Mouse (Mus musculus): Measurements from ENCODE around the gene Epb41. TPM values are rescaled to one million over a fixed set of nuclear protein-coding genes. Genes with fewer than 3 reads are reported as not detected.

Gene Epb41
- total and polyA plus RNA-seq, 2 experiments, result 29.6 to 46.8 TPM

DNA sequence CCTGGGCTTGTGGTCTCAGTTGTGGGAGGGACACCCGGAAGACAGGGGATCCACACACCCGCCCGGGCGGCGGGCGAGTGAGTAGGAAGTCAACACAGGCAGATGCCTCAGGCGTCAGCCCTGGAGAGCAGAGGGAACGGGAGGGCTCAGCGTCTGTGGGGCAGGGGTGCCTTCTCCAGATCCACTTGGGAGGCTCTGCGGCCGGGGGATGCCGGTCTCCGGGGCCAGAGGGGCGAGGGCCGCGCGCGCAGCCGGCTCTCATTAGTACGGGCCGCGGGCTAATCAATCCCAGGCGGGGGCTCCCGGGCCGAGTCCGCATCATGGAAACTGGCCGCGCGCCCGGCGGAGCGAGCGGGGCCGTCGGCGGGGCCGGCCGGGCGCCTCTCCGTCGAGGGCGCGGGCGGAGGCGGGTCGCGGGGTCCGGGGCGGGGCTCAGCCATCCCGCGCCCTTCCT, 155.0 kb downstream of the Epb41 start:
- peak overlapping the region; percentile 66; the same call in 1 of the 2 replicates for H3K4me3 ChIP-seq (ENCODE audit: insufficient read depth, low read depth, low read length)
- 17% methylated on average over 51 of the region's 51 CpGs for WGBS
- peak overlapping the region; percentile 69 for H3K9ac ChIP-seq (ENCODE audit: low read depth, low read length)
- DNase-seq (ENCODE audit: extremely low read depth, low read depth, low spot score), result no peak
- no peaks in the 10 kb centered on the region for H3K27me3 ChIP-seq (ENCODE audit: control insufficient read depth, insufficient read depth, low read length)
- no peak for TF ChIP-seq POLR2A (IDR thresholded peaks at IDR 0.05; ENCODE audit: extremely low read depth, insufficient read depth, low read length)
- no peak for TF ChIP-seq CTCF (IDR thresholded peaks at IDR 0.05; ENCODE audit: low read depth, low read length)
- H3K79me2 ChIP-seq (ENCODE audit: control insufficient read depth, insufficient read depth, low read length), result no peaks in the 10 kb centered on the region
- peak overlapping the region; percentile 48 for H3K27ac ChIP-seq (replicated peaks; ENCODE audit: insufficient read depth, low read depth, low read length)
- H3K4me1 ChIP-seq (ENCODE audit: control insufficient read depth, insufficient read depth, low read length), result peaks cover 22% of the 10 kb centered on the region
- H3K36me3 ChIP-seq (ENCODE audit: control insufficient read depth, insufficient read depth, low read length), result peaks cover 4% of the 10 kb centered on the region; the same call in 1 of the 2 replicates

DNA sequence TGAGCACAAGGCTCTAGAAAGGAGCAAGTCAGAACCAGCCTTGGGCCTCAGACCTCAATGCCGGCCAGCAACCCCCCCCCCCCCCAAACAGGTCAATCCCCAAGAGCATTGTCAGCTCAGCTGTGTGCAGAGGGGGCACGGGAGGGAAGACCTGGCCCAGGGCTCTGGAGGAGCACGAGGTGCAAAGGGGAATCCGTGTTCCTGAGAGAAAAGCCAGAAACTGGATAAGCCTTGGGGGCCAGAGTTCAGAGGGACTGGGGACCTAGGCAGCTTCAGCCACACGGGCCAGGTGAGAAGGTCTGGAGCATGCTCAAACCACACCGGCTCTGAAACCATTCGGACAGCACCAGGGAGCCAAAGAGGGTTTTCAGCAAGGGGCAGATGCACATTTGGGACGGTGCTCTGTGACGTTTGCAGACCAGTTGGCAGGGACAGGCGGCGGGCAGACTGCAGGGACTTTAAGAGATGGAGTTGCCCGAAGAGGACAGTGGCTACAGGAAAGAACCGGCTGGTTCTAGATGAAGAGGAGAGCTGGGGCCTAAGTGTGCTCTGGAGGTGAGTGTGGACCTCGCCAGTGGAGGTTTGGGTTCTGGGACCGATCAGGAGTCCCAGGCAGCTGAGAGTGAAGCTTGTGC, 155.5 kb downstream of the Epb41 start:
- H3K4me1 ChIP-seq (ENCODE audit: control insufficient read depth, insufficient read depth, low read length), result peaks cover 22% of the 10 kb centered on the region
- TF ChIP-seq CTCF (IDR thresholded peaks at IDR 0.05; ENCODE audit: low read depth, low read length), result no peak
- H3K4me3 ChIP-seq (ENCODE audit: insufficient read depth, low read depth, low read length), result peak overlapping the region; percentile 50; the same call in 1 of the 2 replicates
- H3K9ac ChIP-seq (ENCODE audit: low read depth, low read length), result peak overlapping the region; percentile 69
- H3K79me2 ChIP-seq (ENCODE audit: control insufficient read depth, insufficient read depth, low read length), result no peaks in the 10 kb centered on the region
- H3K27me3 ChIP-seq (ENCODE audit: control insufficient read depth, insufficient read depth, low read length), result no peaks in the 10 kb centered on the region
- peaks cover 2% of the 10 kb centered on the region; the same call in 1 of the 2 replicates for H3K36me3 ChIP-seq (ENCODE audit: control insufficient read depth, insufficient read depth, low read length)
- WGBS, result 46% methylated on average over 15 of the region's 15 CpGs
- peak overlapping the region; percentile 48 for H3K27ac ChIP-seq (replicated peaks; ENCODE audit: insufficient read depth, low read depth, low read length)
- DNase-seq (ENCODE audit: extremely low read depth, low read depth, low spot score), result no peak

DNA sequence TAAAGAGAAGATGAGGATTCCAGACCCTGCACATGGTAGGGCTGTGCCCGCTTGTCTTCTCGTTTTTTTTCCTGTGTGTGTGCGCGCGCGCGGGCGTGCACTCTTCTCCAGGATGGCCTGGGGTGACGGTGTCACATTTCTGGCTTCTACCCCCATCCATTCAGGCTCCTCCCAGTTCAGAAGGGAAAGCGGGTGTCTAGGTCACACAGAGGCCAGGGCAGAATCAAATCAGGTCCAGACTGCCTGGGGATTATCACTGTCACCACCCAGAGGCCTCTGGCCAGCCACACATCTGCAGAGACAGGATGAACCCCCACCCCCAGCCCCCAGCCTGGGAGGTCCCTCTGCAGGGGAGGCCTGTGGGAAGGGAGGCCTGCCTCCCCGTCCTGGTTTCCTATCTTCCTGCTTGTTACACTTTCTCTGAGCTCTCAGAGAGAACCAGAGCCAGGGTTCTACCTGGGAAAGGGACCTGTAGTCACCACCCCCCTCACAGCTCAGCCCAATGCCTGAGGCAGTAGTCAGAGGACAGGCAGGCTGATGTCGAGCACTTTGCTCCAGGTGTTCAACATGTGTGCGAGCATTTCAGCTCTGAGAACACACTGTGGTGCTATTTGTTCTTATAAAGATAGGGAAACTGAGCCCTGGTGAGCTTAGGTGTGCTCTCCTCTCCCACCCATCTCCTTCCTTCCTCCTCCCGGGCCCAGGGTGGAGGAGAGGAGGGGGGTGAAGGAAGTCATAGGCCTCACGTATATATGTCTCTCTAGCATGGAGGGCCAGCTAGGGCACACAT, 156.2 kb downstream of the Epb41 start:
- Histone ChIP-seq H3K27me3 (ENCODE audit: control insufficient read depth, insufficient read depth, low read length) (no peaks in the 10 kb centered on the region), H3K4me3 (ENCODE audit: insufficient read depth, low read depth, low read length) (no peak overlapping the region), H3K36me3 (ENCODE audit: control insufficient read depth, insufficient read depth, low read length) (peaks cover under 1% of the 10 kb centered on the region; the same call in 1 of the 2 replicates), H3K9ac (ENCODE audit: low read depth, low read length) (0 out of 2 replicates have a peak overlapping the region, but pooled peaks have one; percentile 24), H3K79me2 (ENCODE audit: control insufficient read depth, insufficient read depth, low read length) (no peaks in the 10 kb centered on the region), H3K27ac (replicated peaks; ENCODE audit: insufficient read depth, low read depth, low read length) (peak overlapping the region; percentile 11; the same call in 1 of the 2 replicates), H3K4me1 (ENCODE audit: control insufficient read depth, insufficient read depth, low read length) (peaks cover 22% of the 10 kb centered on the region)
- peak; percentile 82 for DNase-seq (ENCODE audit: extremely low read depth, low read depth, low spot score)
- no peak for TF ChIP-seq POLR2A (IDR thresholded peaks at IDR 0.05; ENCODE audit: extremely low read depth, insufficient read depth, low read length)
- no peak for TF ChIP-seq CTCF (IDR thresholded peaks at IDR 0.05; ENCODE audit: low read depth, low read length)
- 16% methylated on average over 15 of the region's 15 CpGs for WGBS

DNA sequence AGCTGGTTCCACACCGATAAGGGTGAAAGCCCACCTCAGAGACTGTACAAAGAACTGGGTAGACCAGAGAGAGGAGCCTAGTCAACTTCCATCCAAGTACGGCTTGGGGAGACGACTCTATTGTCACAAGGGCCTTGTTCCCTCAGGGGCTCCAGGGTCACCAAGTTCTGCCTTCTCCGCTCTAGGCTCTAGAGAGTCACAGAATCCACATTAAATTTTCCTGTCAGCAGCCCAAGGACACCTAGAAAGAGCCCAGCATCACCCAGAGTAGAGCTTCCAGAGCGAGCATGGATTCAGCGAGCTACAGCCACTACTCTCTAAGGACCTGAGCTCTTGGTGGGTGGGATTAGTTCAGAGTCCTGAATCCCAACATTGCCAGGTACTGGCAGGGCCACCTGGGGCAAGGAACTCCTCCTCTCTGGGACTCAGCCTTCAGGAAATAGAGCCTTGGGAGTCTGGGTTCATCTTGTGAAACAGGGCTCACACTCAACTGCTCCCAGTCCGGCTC, 157.0 kb downstream of the Epb41 start:
- DNase-seq (ENCODE audit: extremely low read depth, low read depth, low spot score), result no peak
- no peaks in the 10 kb centered on the region for H3K27me3 ChIP-seq (ENCODE audit: control insufficient read depth, insufficient read depth, low read length)
- TF ChIP-seq CTCF (IDR thresholded peaks at IDR 0.05; ENCODE audit: low read depth, low read length) (no peak), POLR2A (IDR thresholded peaks at IDR 0.05; ENCODE audit: extremely low read depth, insufficient read depth, low read length) (no peak)
- 85% methylated on average over 7 of the region's 7 CpGs for WGBS
- H3K4me1 ChIP-seq (ENCODE audit: control insufficient read depth, insufficient read depth, low read length), result peaks cover 21% of the 10 kb centered on the region
- no peak overlapping the region for H3K4me3 ChIP-seq (ENCODE audit: insufficient read depth, low read depth, low read length)
- H3K36me3 ChIP-seq (ENCODE audit: control insufficient read depth, insufficient read depth, low read length), result no peaks in the 10 kb centered on the region
- no peak overlapping the region for H3K9ac ChIP-seq (ENCODE audit: low read depth, low read length)
- no peak overlapping the region for H3K27ac ChIP-seq (replicated peaks; ENCODE audit: insufficient read depth, low read depth, low read length)
- no peaks in the 10 kb centered on the region for H3K79me2 ChIP-seq (ENCODE audit: control insufficient read depth, insufficient read depth, low read length)

DNA sequence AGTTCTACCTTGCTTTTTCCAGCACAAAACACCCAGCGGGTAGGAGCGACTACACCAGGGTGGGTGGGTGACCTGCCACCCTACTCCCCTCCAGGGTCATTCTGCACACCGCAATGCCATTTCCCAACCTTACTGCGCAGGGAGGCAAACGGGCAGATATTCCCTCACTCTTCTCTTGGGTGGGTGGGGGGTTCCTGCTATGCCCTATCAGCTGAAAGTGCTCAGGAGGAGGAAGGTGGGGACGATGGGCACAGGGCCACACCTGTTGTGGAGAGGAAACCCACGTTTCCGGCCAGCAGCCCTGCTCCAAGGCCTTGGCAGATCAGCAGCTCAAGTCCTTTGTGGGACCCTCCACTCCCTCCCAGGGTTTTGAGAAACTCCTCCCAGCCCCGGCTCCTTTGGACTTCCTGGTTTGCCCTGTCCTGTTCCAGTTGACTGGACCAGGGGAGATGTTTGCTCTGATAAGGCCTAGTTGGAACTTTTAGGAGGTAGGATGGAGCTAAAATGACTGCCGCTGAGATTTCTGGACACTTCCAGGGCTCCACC, 158.0 kb downstream of the Epb41 start:
- TF ChIP-seq CTCF (IDR thresholded peaks at IDR 0.05; ENCODE audit: low read depth, low read length), result no peak
- Histone ChIP-seq H3K27ac (replicated peaks; ENCODE audit: insufficient read depth, low read depth, low read length) (no peak overlapping the region), H3K9ac (ENCODE audit: low read depth, low read length) (no peak overlapping the region), H3K4me1 (ENCODE audit: control insufficient read depth, insufficient read depth, low read length) (peaks cover 13% of the 10 kb centered on the region), H3K79me2 (ENCODE audit: control insufficient read depth, insufficient read depth, low read length) (no peaks in the 10 kb centered on the region), H3K27me3 (ENCODE audit: control insufficient read depth, insufficient read depth, low read length) (no peaks in the 10 kb centered on the region), H3K36me3 (ENCODE audit: control insufficient read depth, insufficient read depth, low read length) (no peaks in the 10 kb centered on the region), H3K4me3 (ENCODE audit: insufficient read depth, low read depth, low read length) (no peak overlapping the region)
- DNase-seq (ENCODE audit: extremely low read depth, low read depth, low spot score), result no peak
- 82% methylated on average over 10 of the region's 10 CpGs for WGBS

All from liver, adult 2 months (tissue).